In genomic region chr8:123135806-123136205, GRCm38 (mm10) we compare ENCODE assay signal across 12 mouse cellular contexts. TPM values are rescaled to one million over a fixed set of nuclear protein-coding genes. Genes with fewer than 3 reads are reported as not detected.
DNase-seq lines count a peak whose midpoint lies in the region; ATAC-seq lines count a peak whose summit lies in the region.
"Had no signal": no experiment of that assay in that cellular context is flagged by ENCODE, and none has a peak within 500 bp of the region (broad histone marks: within the 10 kb centered on the region; RNA-seq: fewer than 3 reads in every experiment).

No protein-coding gene starts in this region.

- ATAC-seq in neural tube, embryonic 12.5 days (ENCODE audit: low FRiP score, low read depth) = no peak
- no peak for ATAC-seq in forebrain, embryonic 15.5 days (replicated peaks)
- no peak for ATAC-seq in stomach, embryonic 15.5 days (ENCODE audit: insufficient read depth, low FRiP score, low read depth)
- ATAC-seq in erythroblast, adult 5-6 weeks (replicated peaks; ENCODE audit: low FRiP score, poor library complexity, severe bottlenecking) = no peak

- H3K9me3 ChIP-seq in neural tube, embryonic 12.5 days = 0 out of 2 replicates have a peak, but pooled peaks cover 3% of the 10 kb centered on the region
- H3K9me3 ChIP-seq in forebrain, embryonic 15.5 days = no peaks in the 10 kb centered on the region
- H3K9me3 ChIP-seq in midbrain, embryonic 10.5 days (replicated peaks) = peaks cover 4% of the 10 kb centered on the region; the same call in 1 of the 2 replicates
- no peaks in the 10 kb centered on the region for H3K9me3 ChIP-seq in stomach, embryonic 15.5 days

- H3K27me3 ChIP-seq in neural tube, embryonic 12.5 days (replicated peaks) = 0 out of 2 replicates have a peak, but pooled peaks cover 4% of the 10 kb centered on the region
- no peaks in the 10 kb centered on the region for H3K27me3 ChIP-seq in forebrain, embryonic 15.5 days
- peaks cover 8% of the 10 kb centered on the region; the same call in 1 of the 2 replicates for H3K27me3 ChIP-seq in midbrain, embryonic 10.5 days (ENCODE audit: low read depth, poor library complexity, severe bottlenecking)
- no peaks in the 10 kb centered on the region for H3K27me3 ChIP-seq in stomach, embryonic 15.5 days (replicated peaks)

- H3K4me2 ChIP-seq in neural tube, embryonic 12.5 days (replicated peaks) = peak overlapping the region; percentile 24
- H3K4me2 ChIP-seq in forebrain, embryonic 15.5 days (replicated peaks) = no peak overlapping the region
- H3K4me2 ChIP-seq in stomach, embryonic 15.5 days = no peak overlapping the region

- H3K36me3 ChIP-seq in neural tube, embryonic 12.5 days = no peaks in the 10 kb centered on the region
- no peaks in the 10 kb centered on the region for H3K36me3 ChIP-seq in forebrain, embryonic 15.5 days
- H3K36me3 ChIP-seq in midbrain, embryonic 10.5 days = no peaks in the 10 kb centered on the region
- H3K36me3 ChIP-seq in stomach, embryonic 15.5 days = no peaks in the 10 kb centered on the region

- H3K9ac ChIP-seq in neural tube, embryonic 12.5 days = no peak overlapping the region
- H3K9ac ChIP-seq in forebrain, embryonic 15.5 days (replicated peaks) = no peak overlapping the region
- H3K9ac ChIP-seq in stomach, embryonic 15.5 days = no peak overlapping the region

- WGBS in neural tube, embryonic 12.5 days = 58% methylated on average over 9 of the region's 9 CpGs
- 40% methylated on average over 9 of the region's 9 CpGs for WGBS in forebrain, embryonic 15.5 days
- WGBS in midbrain, embryonic 10.5 days = 48% methylated on average over 9 of the region's 9 CpGs
- 41% methylated on average over 9 of the region's 9 CpGs for WGBS in stomach, embryonic 15.5 days

- DNase-seq in neural tube, embryonic 10.5 days (ENCODE audit: extremely low spot score, low spot score) = no peak
- DNase-seq in midbrain, embryonic 10.5 days (ENCODE audit: low spot score) = no peak
- no peak for DNase-seq in frontal cortex, adult 2 months (ENCODE audit: extremely low spot score in 1 of 2, low spot score in 1 of 2)
- DNase-seq: gastrocnemius, postnatal 36 days; thymus, postnatal 25 days had no signal

- no peak overlapping the region for H3K4me3 ChIP-seq in neural tube, embryonic 12.5 days
- H3K4me3 ChIP-seq in forebrain, embryonic 15.5 days = no peak overlapping the region
- no peak overlapping the region for H3K4me3 ChIP-seq in midbrain, embryonic 10.5 days
- H3K4me3 ChIP-seq in stomach, embryonic 15.5 days (replicated peaks) = no peak overlapping the region

- H3K27ac ChIP-seq in neural tube, embryonic 12.5 days = no peak overlapping the region
- peak overlapping the region; percentile 80 for H3K27ac ChIP-seq in forebrain, embryonic 15.5 days (replicated peaks)
- peak overlapping the region; percentile 69 for H3K27ac ChIP-seq in midbrain, embryonic 10.5 days (replicated peaks)
- peak overlapping the region; percentile 44; the same call in 1 of the 2 replicates for H3K27ac ChIP-seq in stomach, embryonic 15.5 days
- H3K27ac ChIP-seq: kidney, postnatal 0 days had no signal

- H3K4me1 ChIP-seq in neural tube, embryonic 12.5 days = peaks cover 24% of the 10 kb centered on the region
- peaks cover 32% of the 10 kb centered on the region for H3K4me1 ChIP-seq in forebrain, embryonic 15.5 days
- peaks cover 31% of the 10 kb centered on the region for H3K4me1 ChIP-seq in midbrain, embryonic 10.5 days
- H3K4me1 ChIP-seq in stomach, embryonic 15.5 days = peaks cover 24% of the 10 kb centered on the region

RNA-seq across cellular contexts. Expression of gene Cpne7, which starts 18.6 kb away (rescaled TPM):
- polyA plus RNA-seq in neural tube, embryonic 12.5 days (2016; fragmentation: Nextera tagmentation; extraction: Ambion mirVana) = 0.17 and 0.18 TPM in 2 replicates
- polyA plus RNA-seq in forebrain, embryonic 15.5 days (2015; fragmentation: Nextera tagmentation; extraction: Ambion mirVana) = 2.5 and 3.2 TPM in 2 replicates
- polyA plus RNA-seq in midbrain, embryonic 10.5 days (2016; fragmentation: Nextera tagmentation; extraction: Ambion mirVana) = 0.32 and 0.39 TPM in 2 replicates
- polyA plus RNA-seq in stomach, embryonic 15.5 days (2015; fragmentation: Nextera tagmentation; extraction: Ambion mirVana) = 2.0 and 2.3 TPM in 2 replicates
- polyA plus RNA-seq in frontal cortex, adult 2 months (2012; rRNA removed) = 145 and 196 TPM in 2 replicates
- total RNA-seq in erythroblast, adult 5-6 weeks (2015; ENCODE audit: low replicate concordance) = not detected in 2 replicates
- not detected in 2 replicates for total RNA-seq in erythroblast, adult 5-6 weeks (2017; ENCODE audit: low replicate concordance)
- total RNA-seq: CH12.LX; megakaryocyte progenitor cell, adult 5-6 weeks had no signal

RNA-seq across cellular contexts. Expression of gene Sult5a1, which starts 22.3 kb away (rescaled TPM):
- 3.5 and 4.0 TPM in 2 replicates for polyA plus RNA-seq in neural tube, embryonic 12.5 days (2016; fragmentation: Nextera tagmentation; extraction: Ambion mirVana)
- polyA plus RNA-seq in forebrain, embryonic 15.5 days (2015; fragmentation: Nextera tagmentation; extraction: Ambion mirVana) = 0.69 and 1.0 TPM in 2 replicates
- polyA plus RNA-seq in midbrain, embryonic 10.5 days (2016; fragmentation: Nextera tagmentation; extraction: Ambion mirVana) = 3.6 and 3.8 TPM in 2 replicates
- 14.2 and 15.6 TPM in 2 replicates for polyA plus RNA-seq in stomach, embryonic 15.5 days (2015; fragmentation: Nextera tagmentation; extraction: Ambion mirVana)
- polyA plus RNA-seq in frontal cortex, adult 2 months (2012; rRNA removed) = 0.80 and 0.98 TPM in 2 replicates
- total RNA-seq in erythroblast, adult 5-6 weeks (2015; ENCODE audit: low replicate concordance) = not detected in 2 replicates
- total RNA-seq in erythroblast, adult 5-6 weeks (2017; ENCODE audit: low replicate concordance) = not detected in 2 replicates
- total RNA-seq: megakaryocyte progenitor cell, adult 5-6 weeks had no signal

RNA-seq across cellular contexts. Expression of gene Rpl13, which starts 33.7 kb away (rescaled TPM):
- 922 and 973 TPM in 2 replicates for polyA plus RNA-seq in neural tube, embryonic 12.5 days (2016; fragmentation: Nextera tagmentation; extraction: Ambion mirVana)
- 886 and 899 TPM in 2 replicates for polyA plus RNA-seq in forebrain, embryonic 15.5 days (2015; fragmentation: Nextera tagmentation; extraction: Ambion mirVana)
- 1,200 and 1,392 TPM in 2 replicates for polyA plus RNA-seq in midbrain, embryonic 10.5 days (2016; fragmentation: Nextera tagmentation; extraction: Ambion mirVana)
- 1,122 and 1,488 TPM in 2 replicates for polyA plus RNA-seq in stomach, embryonic 15.5 days (2015; fragmentation: Nextera tagmentation; extraction: Ambion mirVana)
- polyA plus RNA-seq in frontal cortex, adult 2 months (2012; rRNA removed) = 1,060 and 1,106 TPM in 2 replicates
- total RNA-seq in erythroblast, adult 5-6 weeks (2015; ENCODE audit: low replicate concordance) = 279 and 298 TPM in 2 replicates
- 472 and 492 TPM in 2 replicates for total RNA-seq in erythroblast, adult 5-6 weeks (2017; ENCODE audit: low replicate concordance)

RNA-seq across cellular contexts. Expression of gene Dpep1, which starts 50.2 kb away (rescaled TPM):
- 0.33 and 0.37 TPM in 2 replicates for polyA plus RNA-seq in neural tube, embryonic 12.5 days (2016; fragmentation: Nextera tagmentation; extraction: Ambion mirVana)
- polyA plus RNA-seq in forebrain, embryonic 15.5 days (2015; fragmentation: Nextera tagmentation; extraction: Ambion mirVana) = 0.11 TPM in 1 of 2 replicates, not detected in the other
- 4.3 and 5.7 TPM in 2 replicates for polyA plus RNA-seq in midbrain, embryonic 10.5 days (2016; fragmentation: Nextera tagmentation; extraction: Ambion mirVana)
- 2.0 and 3.9 TPM in 2 replicates for polyA plus RNA-seq in stomach, embryonic 15.5 days (2015; fragmentation: Nextera tagmentation; extraction: Ambion mirVana)
- 0.21 and 0.36 TPM in 2 replicates for polyA plus RNA-seq in frontal cortex, adult 2 months (2012; rRNA removed)
- total RNA-seq in erythroblast, adult 5-6 weeks (2015; ENCODE audit: low replicate concordance) = 1.3 TPM in 1 of 2 replicates, not detected in the other
- total RNA-seq in erythroblast, adult 5-6 weeks (2017; ENCODE audit: low replicate concordance) = not detected in 2 replicates
- total RNA-seq: CH12.LX; megakaryocyte progenitor cell, adult 5-6 weeks had no signal

Comparison
In these comparisons a context has a peak if more than half of its experiments do, and no peak if none do; other contexts are left out.
1. RNA of gene Cpne7, which starts 18.6 kb away (polyA plus RNA-seq): 145 to 196 TPM in frontal cortex, adult 2 months; 2.5 to 3.2 TPM in forebrain, embryonic 15.5 days, 2.0 to 2.3 TPM in stomach, embryonic 15.5 days, 0.32 to 0.39 TPM in midbrain, embryonic 10.5 days and 0.17 to 0.18 TPM in neural tube, embryonic 12.5 days; every median in the first group is over 10 times any median in the second.